Comparison of ENCODE assay signal across 8 mouse cellular contexts in genomic region chr11:118999361-118999804, GRCm38 (mm10). TPM values are rescaled to one million over a fixed set of nuclear protein-coding genes. Genes with fewer than 3 reads are reported as not detected.
A peak's percentile ranks its signal among the peaks of the same experiment; 100 is the strongest.
DNase-seq lines count a peak whose midpoint lies in the region; ATAC-seq and TF ChIP-seq lines count a peak whose summit lies in the region.

No protein-coding gene starts in this region.

- intact Hi-C loops in left cerebral cortex, postnatal 4 days (cut with DNase I): no loop called here

- TF ChIP-seq EP300 in stomach, postnatal 0 days (optimal IDR thresholded peaks at IDR 0.05): no peak

- H3K4me2 ChIP-seq in kidney, embryonic 14.5 days (replicated peaks; ENCODE audit: low read depth, low read length): no peak overlapping the region; the same call in 1 of the 2 replicates
- peak overlapping the region; percentile 58 for H3K4me2 ChIP-seq in forebrain, embryonic 13.5 days
- H3K4me2 ChIP-seq in stomach, postnatal 0 days (replicated peaks; ENCODE audit: low read depth): no peak overlapping the region

- no peaks in the 10 kb centered on the region for H3K4me1 ChIP-seq in kidney, embryonic 14.5 days (ENCODE audit: control insufficient read depth, insufficient read depth, low read length)
- H3K4me1 ChIP-seq in forebrain, embryonic 13.5 days: peaks cover 32% of the 10 kb centered on the region
- no peaks in the 10 kb centered on the region for H3K4me1 ChIP-seq in stomach, postnatal 0 days (replicated peaks; ENCODE audit: control insufficient read depth, insufficient read depth)

- peaks cover 23% of the 10 kb centered on the region for H3K27me3 ChIP-seq in kidney, embryonic 14.5 days (ENCODE audit: control insufficient read depth, insufficient read depth, low read length)
- peaks cover 27% of the 10 kb centered on the region for H3K27me3 ChIP-seq in forebrain, embryonic 13.5 days
- no peaks in the 10 kb centered on the region for H3K27me3 ChIP-seq in stomach, postnatal 0 days (ENCODE audit: control insufficient read depth, insufficient read depth, low read length)

- H3K36me3 ChIP-seq in kidney, embryonic 14.5 days (ENCODE audit: control insufficient read depth, insufficient read depth, low read length): no peaks in the 10 kb centered on the region
- H3K36me3 ChIP-seq in forebrain, embryonic 13.5 days (ENCODE audit: poor library complexity, severe bottlenecking): no peaks in the 10 kb centered on the region
- no peaks in the 10 kb centered on the region for H3K36me3 ChIP-seq in stomach, postnatal 0 days (ENCODE audit: control insufficient read depth, insufficient read depth, low read length)

- 5% methylated on average over 26 of the region's 26 CpGs for WGBS in kidney, embryonic 14.5 days
- 2% methylated on average over 26 of the region's 26 CpGs for WGBS in forebrain, embryonic 13.5 days
- 7% methylated on average over 26 of the region's 26 CpGs for WGBS in stomach, postnatal 0 days

- no peak for TF ChIP-seq CTCF in stomach, postnatal 0 days (IDR thresholded peaks at IDR 0.05; ENCODE audit: low read depth)

- peak; percentile 40; the same call in 1 of the 2 replicates for ATAC-seq in kidney, embryonic 14.5 days (ENCODE audit: low FRiP score, low TSS enrichment)
- ATAC-seq in cerebellum, adult (ENCODE audit: insufficient number of reproducible peaks, low FRiP score, low TSS enrichment): 0 out of 2 replicates have a peak, but pooled peaks have one; percentile 31
- peak; percentile 59 for ATAC-seq in forebrain, embryonic 13.5 days
- no peak for ATAC-seq in stomach, postnatal 0 days (ENCODE audit: low FRiP score, low TSS enrichment)
- ATAC-seq in inflammation-experienced regulatory T-cells, adult 6 months: no peak

- no peak for DNase-seq in kidney, postnatal 25 days
- peak; percentile 83 for DNase-seq in left cerebral cortex, postnatal 4 days
- DNase-seq in right cerebral cortex, postnatal 14 days: peak; percentile 51
- no peak for DNase-seq in stomach, postnatal 0 days (ENCODE audit: low spot score)

- H3K9ac ChIP-seq in kidney, embryonic 14.5 days (ENCODE audit: low read depth, low read length): no peak overlapping the region
- H3K9ac ChIP-seq in forebrain, embryonic 13.5 days: peak overlapping the region; percentile 53; the same call in 1 of the 2 replicates
- no peak overlapping the region for H3K9ac ChIP-seq in stomach, postnatal 0 days (ENCODE audit: low read length)

- no peak overlapping the region; the same call in none of the 2 replicates for H3K4me3 ChIP-seq in kidney, embryonic 14.5 days (ENCODE audit: low read length)
- peak overlapping the region; percentile 27 for H3K4me3 ChIP-seq in forebrain, embryonic 13.5 days
- H3K4me3 ChIP-seq in stomach, postnatal 0 days (ENCODE audit: low read depth, low read length): no peak overlapping the region

- no peaks in the 10 kb centered on the region for H3K9me3 ChIP-seq in kidney, embryonic 14.5 days (ENCODE audit: control insufficient read depth, low read length)
- no peaks in the 10 kb centered on the region for H3K9me3 ChIP-seq in forebrain, embryonic 13.5 days (replicated peaks)
- no peaks in the 10 kb centered on the region for H3K9me3 ChIP-seq in stomach, postnatal 0 days (ENCODE audit: control insufficient read depth, low read length)

- H3K27ac ChIP-seq in kidney, embryonic 14.5 days (ENCODE audit: low read depth, low read length): no peak overlapping the region
- H3K27ac ChIP-seq in forebrain, embryonic 13.5 days: no peak overlapping the region
- no peak overlapping the region for H3K27ac ChIP-seq in stomach, postnatal 0 days (replicated peaks)

RNA-seq across cellular contexts. Expression of gene Enpp7, which starts 11.4 kb away (rescaled TPM):
- polyA plus RNA-seq in kidney, embryonic 14.5 days (2014; fragmentation: Nextera tagmentation; extraction: Ambion mirVana): not detected in 2 replicates
- not detected in 2 replicates for polyA plus RNA-seq in forebrain, embryonic 13.5 days (2015; fragmentation: Nextera tagmentation; extraction: Ambion mirVana)
- total RNA-seq in left cerebral cortex, postnatal 4 days (2021): not detected
- polyA plus RNA-seq in stomach, postnatal 0 days (2015; fragmentation: Nextera tagmentation; extraction: Ambion mirVana): not detected in 2 replicates
- polyA plus RNA-seq in inflammation-experienced regulatory T-cells, adult 6 months (2017; shearing (Covaris generic)): not detected

RNA-seq across cellular contexts. Expression of gene Cbx2, which starts 23.4 kb away (rescaled TPM):
- polyA plus RNA-seq in kidney, embryonic 14.5 days (2014; fragmentation: Nextera tagmentation; extraction: Ambion mirVana): 19.9 and 38.2 TPM in 2 replicates
- polyA plus RNA-seq in forebrain, embryonic 13.5 days (2015; fragmentation: Nextera tagmentation; extraction: Ambion mirVana): 45.2 and 52.0 TPM in 2 replicates
- 1 to 10 TPM; 6.8 to 7.4 TPM for total RNA-seq in left cerebral cortex, postnatal 4 days (2021)
- polyA plus RNA-seq in stomach, postnatal 0 days (2015; fragmentation: Nextera tagmentation; extraction: Ambion mirVana): 5.1 and 5.3 TPM in 2 replicates
- polyA plus RNA-seq in inflammation-experienced regulatory T-cells, adult 6 months (2017; shearing (Covaris generic)): 1 to 10 TPM in 2 of 3 experiments, under 1 TPM in 1; 0.83 to 1.6 (median 1.0) TPM

RNA-seq across cellular contexts. Expression of gene Cbx8, which starts 41.4 kb away (rescaled TPM):
- 7.8 and 10.9 TPM in 2 replicates for polyA plus RNA-seq in kidney, embryonic 14.5 days (2014; fragmentation: Nextera tagmentation; extraction: Ambion mirVana)
- 9.8 and 12.3 TPM in 2 replicates for polyA plus RNA-seq in forebrain, embryonic 13.5 days (2015; fragmentation: Nextera tagmentation; extraction: Ambion mirVana)
- 10 to 100 TPM; 13.0 to 15.6 TPM for total RNA-seq in left cerebral cortex, postnatal 4 days (2021)
- polyA plus RNA-seq in stomach, postnatal 0 days (2015; fragmentation: Nextera tagmentation; extraction: Ambion mirVana): 4.6 and 5.1 TPM in 2 replicates
- 1 to 10 TPM; 6.5 to 7.6 (median 7.5) TPM for polyA plus RNA-seq in inflammation-experienced regulatory T-cells, adult 6 months (2017; shearing (Covaris generic))

Comparison
In these comparisons a context has a peak if more than half of its experiments do, and no peak if none do; other contexts are left out.
1. ATAC-seq: peak in kidney, embryonic 14.5 days (single experiment), cerebellum, adult (single experiment) and forebrain, embryonic 13.5 days (single experiment); none in stomach, postnatal 0 days (single experiment) and inflammation-experienced regulatory T-cells, adult 6 months (single experiment).
2. DNase-seq: peak in left cerebral cortex, postnatal 4 days (single experiment) and right cerebral cortex, postnatal 14 days (single experiment); none in kidney, postnatal 25 days (0 of 2) and stomach, postnatal 0 days (single experiment).